Mouse (Mus musculus): ENCODE measurements around the gene Lrrc47. TPM values are rescaled to one million over a fixed set of nuclear protein-coding genes. Genes with fewer than 3 reads are reported as not detected.

Lrrc47 gene
- polyA plus RNA-seq, 1 experiment from 2014 or later: 12.7 TPM

DNA sequence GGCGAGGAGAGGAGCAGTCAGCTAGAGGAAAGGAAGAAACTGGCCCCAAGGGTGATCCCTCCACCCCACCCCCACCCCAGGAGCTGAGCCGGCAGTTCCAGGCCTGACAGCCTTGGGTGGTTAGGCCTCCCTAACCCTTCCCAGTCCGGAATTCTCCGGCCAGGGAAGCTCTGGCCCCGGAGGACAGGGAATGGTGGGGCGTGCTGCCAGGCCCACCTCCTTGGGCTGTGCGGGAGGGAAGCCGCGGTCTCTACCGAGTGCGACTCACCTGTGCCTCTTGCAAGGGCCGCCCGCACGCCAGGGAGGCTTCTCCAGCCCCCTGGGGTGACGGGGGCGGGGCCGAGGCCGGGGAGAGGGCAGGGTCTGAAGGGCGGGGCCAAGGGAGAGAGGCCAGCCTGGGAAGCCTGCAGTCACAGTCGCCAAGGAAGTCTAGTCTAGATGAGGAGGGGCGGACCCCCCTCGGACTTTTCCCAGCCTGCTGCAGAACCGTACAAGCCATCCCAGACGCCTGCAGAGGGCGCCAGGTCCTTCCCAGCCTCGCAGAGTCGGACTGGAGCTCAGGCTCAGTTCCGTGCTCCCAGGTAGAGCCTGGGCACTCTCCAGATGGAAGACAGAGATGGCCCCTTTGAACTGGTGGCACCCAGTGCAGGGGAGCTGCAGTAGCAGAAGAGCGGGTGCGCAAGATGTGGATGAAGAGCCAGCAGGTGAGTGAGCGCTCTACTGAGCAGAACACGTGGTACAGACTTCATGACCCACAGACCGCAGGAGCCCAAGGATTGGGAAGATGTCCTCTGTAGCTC, 14.3 kb downstream of the Lrrc47 start, which contains the start of gene Smim1:
TSS of gene Smim1 (minus strand) at position 590 of the 800 bp plus-strand sequence.
- Histone ChIP-seq H3K27ac (replicated peaks; ENCODE audit: low read depth, low read length) (0 out of 2 replicates have a peak within 1 kb of the TSS, but pooled peaks have one; percentile 26), H3K9ac (replicated peaks; ENCODE audit: low read length) (peak within 1 kb of the TSS; percentile 42; the same call in 1 of the 2 replicates), H3K9me3 (ENCODE audit: control insufficient read depth, low read length) (no peaks in the 10 kb centered on the region), H3K4me3 (replicated peaks; ENCODE audit: low read depth, low read length) (peak within 1 kb of the TSS; percentile 26), H3K4me1 (ENCODE audit: control insufficient read depth, insufficient read depth, low read length) (peaks cover 9% of the 10 kb centered on the region), H3K36me3 (ENCODE audit: control insufficient read depth, insufficient read depth, low read length) (peaks cover 10% of the 10 kb centered on the region), H3K4me2 (ENCODE audit: low read length) (peak within 1 kb of the TSS; percentile 56), H3K27me3 (ENCODE audit: control insufficient read depth, insufficient read depth, low read length) (0 out of 2 replicates have a peak, but pooled peaks cover 7% of the 10 kb centered on the region)
- ATAC-seq (ENCODE audit: low FRiP score, low TSS enrichment): peak; percentile 37; the same call in 1 of the 2 replicates
- peak; percentile 79 for DNase-seq
- WGBS: 1% methylated on average over 32 of the region's 33 CpGs

DNA sequence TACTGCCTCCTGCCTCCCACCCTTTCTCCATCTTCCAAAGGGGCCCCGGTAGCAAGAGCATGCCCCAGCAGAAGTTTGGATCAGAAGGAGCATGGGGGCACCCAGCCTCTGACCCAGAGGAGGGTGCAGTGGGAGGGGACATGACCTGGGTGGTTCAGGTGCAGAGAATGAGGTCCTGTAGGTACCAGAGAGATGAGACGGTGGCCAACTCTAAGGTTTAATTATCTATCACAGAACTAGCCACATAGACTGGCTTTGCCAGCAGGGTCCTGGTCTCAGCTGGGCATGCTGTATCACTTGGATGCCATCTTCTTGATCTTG, 14.9 kb downstream of the Lrrc47 start:
- DNase-seq (no peak), ATAC-seq (ENCODE audit: low FRiP score, low TSS enrichment) (no peak)
- H3K27me3 ChIP-seq (ENCODE audit: control insufficient read depth, insufficient read depth, low read length): 0 out of 2 replicates have a peak, but pooled peaks cover 7% of the 10 kb centered on the region
- peaks cover 5% of the 10 kb centered on the region for H3K36me3 ChIP-seq (ENCODE audit: control insufficient read depth, insufficient read depth, low read length)
- H3K27ac ChIP-seq (replicated peaks; ENCODE audit: low read depth, low read length): no peak overlapping the region
- WGBS: 25% methylated on average over 2 of the region's 2 CpGs
- peak overlapping the region; percentile 56 for H3K4me2 ChIP-seq (ENCODE audit: low read length)
- peaks cover 9% of the 10 kb centered on the region for H3K4me1 ChIP-seq (ENCODE audit: control insufficient read depth, insufficient read depth, low read length)
- H3K9ac ChIP-seq (replicated peaks; ENCODE audit: low read length): no peak overlapping the region; the same call in 1 of the 2 replicates
- H3K9me3 ChIP-seq (ENCODE audit: control insufficient read depth, low read length): no peaks in the 10 kb centered on the region
- H3K4me3 ChIP-seq (replicated peaks; ENCODE audit: low read depth, low read length): no peak overlapping the region

DNA sequence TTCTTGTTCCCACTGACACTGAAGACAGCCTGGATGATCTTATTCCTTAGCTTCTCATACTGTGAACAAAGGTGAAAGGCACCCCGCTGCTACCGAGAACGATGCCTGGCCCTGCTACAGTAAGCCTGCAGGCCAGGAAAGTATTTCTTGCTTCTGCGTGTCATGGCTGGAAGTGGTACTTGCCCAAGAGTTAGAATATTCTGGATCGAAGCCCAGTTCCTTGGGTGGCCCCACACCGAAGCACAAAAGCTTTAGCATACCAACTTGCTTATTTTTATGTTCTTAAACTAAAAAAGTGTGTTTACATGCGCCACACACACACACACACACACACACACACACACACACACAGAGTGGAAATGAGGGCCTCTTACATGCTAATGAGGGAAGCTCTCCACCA, 16.5 kb downstream of the Lrrc47 start:
- ATAC-seq (ENCODE audit: low FRiP score, low TSS enrichment): no peak
- H3K36me3 ChIP-seq (ENCODE audit: control insufficient read depth, insufficient read depth, low read length): no peaks in the 10 kb centered on the region

DNA sequence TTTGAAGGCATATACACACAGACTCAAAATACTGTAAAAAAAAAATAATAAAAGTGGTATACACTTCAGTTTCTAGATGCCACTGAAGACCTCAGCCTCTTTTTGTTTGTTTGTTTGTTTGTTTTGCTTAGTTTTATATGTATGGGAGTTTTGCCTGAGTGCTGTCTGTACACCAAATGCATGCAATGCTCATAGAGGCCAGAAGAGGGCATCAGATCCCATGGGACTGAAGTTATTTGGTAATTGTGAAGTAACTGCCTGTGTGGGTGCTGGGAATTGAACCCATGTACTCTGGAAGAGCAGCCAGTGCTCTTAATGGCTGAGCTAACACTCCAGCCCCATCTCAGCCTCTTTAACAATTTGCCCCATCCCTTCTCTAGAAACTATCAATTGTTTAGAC, 17.1 kb downstream of the Lrrc47 start:
- peaks cover 9% of the 10 kb centered on the region for H3K4me1 ChIP-seq (ENCODE audit: control insufficient read depth, insufficient read depth, low read length)
- peak; percentile 33 for DNase-seq
- no peaks in the 10 kb centered on the region for H3K36me3 ChIP-seq (ENCODE audit: control insufficient read depth, insufficient read depth, low read length)
- no peak for ATAC-seq (ENCODE audit: low FRiP score, low TSS enrichment)
- no peaks in the 10 kb centered on the region for H3K9me3 ChIP-seq (ENCODE audit: control insufficient read depth, low read length)
- H3K9ac ChIP-seq (replicated peaks; ENCODE audit: low read length): no peak overlapping the region
- no peak overlapping the region for H3K27ac ChIP-seq (replicated peaks; ENCODE audit: low read depth, low read length)
- H3K4me2 ChIP-seq (ENCODE audit: low read length): no peak overlapping the region
- H3K27me3 ChIP-seq (ENCODE audit: control insufficient read depth, insufficient read depth, low read length): 0 out of 2 replicates have a peak, but pooled peaks cover 7% of the 10 kb centered on the region
- H3K4me3 ChIP-seq (replicated peaks; ENCODE audit: low read depth, low read length): no peak overlapping the region

More for the DNA sequence above, 16.5 kb downstream of the Lrrc47 start:
- no peak overlapping the region for H3K9ac ChIP-seq (replicated peaks; ENCODE audit: low read length)
- H3K27me3 ChIP-seq (ENCODE audit: control insufficient read depth, insufficient read depth, low read length): 0 out of 2 replicates have a peak, but pooled peaks cover 7% of the 10 kb centered on the region
- 82% methylated on average over 7 of the region's 7 CpGs for WGBS
- H3K9me3 ChIP-seq (ENCODE audit: control insufficient read depth, low read length): no peaks in the 10 kb centered on the region
- no peak for DNase-seq
- H3K4me3 ChIP-seq (replicated peaks; ENCODE audit: low read depth, low read length): no peak overlapping the region
- H3K27ac ChIP-seq (replicated peaks; ENCODE audit: low read depth, low read length): no peak overlapping the region
- peaks cover 9% of the 10 kb centered on the region for H3K4me1 ChIP-seq (ENCODE audit: control insufficient read depth, insufficient read depth, low read length)
- no peak overlapping the region for H3K4me2 ChIP-seq (ENCODE audit: low read length)

DNA sequence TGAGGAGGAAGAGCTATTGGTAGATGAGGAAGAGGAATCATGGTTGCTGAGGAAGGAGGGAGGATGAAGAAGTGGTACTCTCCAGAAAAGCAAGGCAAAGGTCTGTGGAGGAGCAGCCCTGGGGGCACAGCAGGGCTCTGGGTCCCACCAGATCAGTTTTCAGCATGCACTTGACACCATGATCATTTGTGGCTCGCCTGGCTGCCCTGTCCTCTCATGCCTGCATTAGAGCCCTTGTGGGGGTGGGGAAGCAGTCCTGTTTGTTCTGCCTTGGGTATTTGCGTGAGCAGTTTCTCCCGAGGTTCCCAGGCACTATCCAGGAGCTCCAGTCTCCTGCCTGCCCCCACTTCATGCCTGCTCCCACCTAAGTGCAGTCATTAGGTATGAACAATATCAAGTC, 25.6 kb downstream of the Lrrc47 start:
- DNase-seq (no peak), ATAC-seq (ENCODE audit: low FRiP score, low TSS enrichment) (no peak)
- Histone ChIP-seq H3K9ac (replicated peaks; ENCODE audit: low read length) (no peak overlapping the region), H3K27ac (replicated peaks; ENCODE audit: low read depth, low read length) (no peak overlapping the region), H3K27me3 (ENCODE audit: control insufficient read depth, insufficient read depth, low read length) (no peaks in the 10 kb centered on the region), H3K4me3 (replicated peaks; ENCODE audit: low read depth, low read length) (no peak overlapping the region), H3K36me3 (ENCODE audit: control insufficient read depth, insufficient read depth, low read length) (no peaks in the 10 kb centered on the region), H3K4me2 (ENCODE audit: low read length) (no peak overlapping the region), H3K9me3 (ENCODE audit: control insufficient read depth, low read length) (no peaks in the 10 kb centered on the region), H3K4me1 (ENCODE audit: control insufficient read depth, insufficient read depth, low read length) (no peaks in the 10 kb centered on the region)
- WGBS: 48% methylated on average over 3 of the region's 3 CpGs

DNA sequence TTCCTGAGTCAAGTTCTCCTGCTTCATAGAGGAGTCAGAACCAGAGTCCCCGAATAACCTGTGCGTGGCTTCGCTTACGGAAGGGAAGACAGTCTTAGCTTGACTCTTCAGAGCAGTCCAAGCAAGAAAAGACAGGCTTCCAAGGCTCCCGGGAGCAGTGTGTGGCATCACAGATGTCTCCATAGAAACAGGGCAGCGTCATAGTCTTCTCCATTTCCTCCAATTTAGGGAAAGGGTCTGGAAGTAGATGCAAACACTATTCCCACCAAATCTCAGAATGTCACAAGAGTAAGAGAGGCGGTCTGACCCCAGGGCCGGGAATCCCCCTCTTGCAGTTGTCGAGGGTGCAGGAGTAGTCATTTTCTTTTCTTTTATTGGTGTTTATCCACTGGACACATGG, 31.0 kb downstream of the Lrrc47 start, which contains the start of gene Ccdc27:
TSS of gene Ccdc27 (minus strand) at position 101 of the 400 bp plus-strand sequence.
- no peak within 1 kb of the TSS for H3K4me2 ChIP-seq (ENCODE audit: low read length)
- H3K27me3 ChIP-seq (ENCODE audit: control insufficient read depth, insufficient read depth, low read length): no peaks in the 10 kb centered on the region
- WGBS: 85% methylated on average over 9 of the region's 9 CpGs
- no peak for ATAC-seq (ENCODE audit: low FRiP score, low TSS enrichment)
- H3K4me3 ChIP-seq (replicated peaks; ENCODE audit: low read depth, low read length): no peak within 1 kb of the TSS
- no peaks in the 10 kb centered on the region for H3K9me3 ChIP-seq (ENCODE audit: control insufficient read depth, low read length)
- H3K9ac ChIP-seq (replicated peaks; ENCODE audit: low read length): no peak within 1 kb of the TSS
- no peaks in the 10 kb centered on the region for H3K4me1 ChIP-seq (ENCODE audit: control insufficient read depth, insufficient read depth, low read length)
- no peaks in the 10 kb centered on the region for H3K36me3 ChIP-seq (ENCODE audit: control insufficient read depth, insufficient read depth, low read length)
- no peak for DNase-seq
- H3K27ac ChIP-seq (replicated peaks; ENCODE audit: low read depth, low read length): no peak within 1 kb of the TSS

DNA sequence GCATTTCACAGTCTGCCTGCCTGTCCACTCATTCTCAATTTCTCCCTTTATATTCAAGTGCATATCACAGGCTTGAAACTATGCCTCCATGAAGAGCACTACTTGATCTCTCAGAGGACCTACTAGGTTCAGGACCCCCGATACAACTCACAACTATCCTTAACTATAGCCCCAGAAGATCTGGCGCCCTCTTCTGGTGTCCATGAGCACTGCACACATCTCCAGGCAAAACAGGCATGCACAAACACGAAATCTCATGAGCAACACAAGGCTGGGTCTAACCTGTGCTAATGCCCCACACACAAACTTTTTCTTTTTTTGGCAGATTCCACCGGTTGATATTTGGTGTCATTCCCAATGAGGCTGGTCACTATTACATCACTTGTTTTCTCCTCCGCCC, 34.3 kb downstream of the Lrrc47 start:
- no peak overlapping the region for H3K27ac ChIP-seq (replicated peaks; ENCODE audit: low read depth, low read length)
- no peak overlapping the region for H3K9ac ChIP-seq (replicated peaks; ENCODE audit: low read length)
- H3K27me3 ChIP-seq (ENCODE audit: control insufficient read depth, insufficient read depth, low read length): no peaks in the 10 kb centered on the region
- H3K9me3 ChIP-seq (ENCODE audit: control insufficient read depth, low read length): no peaks in the 10 kb centered on the region
- ATAC-seq (ENCODE audit: low FRiP score, low TSS enrichment): no peak
- no peak overlapping the region for H3K4me3 ChIP-seq (replicated peaks; ENCODE audit: low read depth, low read length)
- DNase-seq: no peak
- H3K4me2 ChIP-seq (ENCODE audit: low read length): no peak overlapping the region
- no peaks in the 10 kb centered on the region for H3K36me3 ChIP-seq (ENCODE audit: control insufficient read depth, insufficient read depth, low read length)
- no peaks in the 10 kb centered on the region for H3K4me1 ChIP-seq (ENCODE audit: control insufficient read depth, insufficient read depth, low read length)
- 70% methylated on average over 5 of the region's 5 CpGs for WGBS

DNA sequence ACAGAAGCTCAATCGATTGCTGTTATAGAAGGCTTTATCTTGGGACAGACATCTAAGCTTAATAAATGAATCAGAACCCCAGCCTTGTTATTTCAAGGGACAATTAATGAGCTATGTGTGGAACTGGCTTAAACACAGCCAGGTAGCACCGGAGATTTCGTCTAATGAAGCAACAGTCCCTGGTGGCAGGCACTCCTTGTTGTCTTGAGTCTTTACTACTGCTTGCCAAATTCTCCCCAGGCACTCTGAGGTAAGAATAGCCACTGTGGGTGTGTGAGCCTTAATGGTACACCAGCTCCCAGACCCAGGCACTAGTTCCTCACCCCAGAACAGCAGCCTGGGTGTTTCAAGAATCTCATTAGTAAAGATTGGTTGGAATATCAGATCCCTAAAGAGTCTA, 39.9 kb downstream of the Lrrc47 start:
- H3K27me3 ChIP-seq (ENCODE audit: control insufficient read depth, insufficient read depth, low read length): no peaks in the 10 kb centered on the region
- H3K4me2 ChIP-seq (ENCODE audit: low read length): no peak overlapping the region
- no peaks in the 10 kb centered on the region for H3K4me1 ChIP-seq (ENCODE audit: control insufficient read depth, insufficient read depth, low read length)
- 83% methylated on average over 3 of the region's 3 CpGs for WGBS
- no peaks in the 10 kb centered on the region for H3K9me3 ChIP-seq (ENCODE audit: control insufficient read depth, low read length)
- DNase-seq (no peak), ATAC-seq (ENCODE audit: low FRiP score, low TSS enrichment) (no peak)
- H3K4me3 ChIP-seq (replicated peaks; ENCODE audit: low read depth, low read length): no peak overlapping the region
- no peaks in the 10 kb centered on the region for H3K36me3 ChIP-seq (ENCODE audit: control insufficient read depth, insufficient read depth, low read length)
- H3K9ac ChIP-seq (replicated peaks; ENCODE audit: low read length): no peak overlapping the region
- no peak overlapping the region for H3K27ac ChIP-seq (replicated peaks; ENCODE audit: low read depth, low read length)

DNA sequence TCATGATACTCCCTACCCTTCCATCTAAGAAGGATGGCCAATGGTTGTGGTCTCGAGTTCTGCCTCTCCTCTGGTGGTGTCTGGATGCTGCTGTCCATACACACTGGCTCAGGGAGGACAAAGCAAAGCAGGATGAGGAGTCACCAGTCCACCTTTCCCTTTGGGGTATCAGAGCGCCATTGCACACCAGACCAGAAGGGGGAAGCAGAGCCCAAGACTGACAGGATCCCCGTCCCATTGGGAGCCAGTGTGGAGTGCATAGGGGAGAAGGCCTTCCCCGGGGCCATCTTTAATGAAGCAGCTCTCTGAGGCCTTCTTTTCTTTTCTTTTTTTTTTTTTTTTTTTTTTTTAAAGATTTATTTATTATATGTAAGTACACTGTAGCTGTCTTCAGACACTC, 41.5 kb downstream of the Lrrc47 start:
- ATAC-seq (ENCODE audit: low FRiP score, low TSS enrichment): no peak
- DNase-seq: no peak
- WGBS: 62% methylated on average over 4 of the region's 4 CpGs
- Histone ChIP-seq H3K4me1 (ENCODE audit: control insufficient read depth, insufficient read depth, low read length) (no peaks in the 10 kb centered on the region), H3K4me2 (ENCODE audit: low read length) (no peak overlapping the region), H3K27ac (replicated peaks; ENCODE audit: low read depth, low read length) (no peak overlapping the region), H3K27me3 (ENCODE audit: control insufficient read depth, insufficient read depth, low read length) (no peaks in the 10 kb centered on the region), H3K9me3 (ENCODE audit: control insufficient read depth, low read length) (no peaks in the 10 kb centered on the region), H3K36me3 (ENCODE audit: control insufficient read depth, insufficient read depth, low read length) (no peaks in the 10 kb centered on the region), H3K9ac (replicated peaks; ENCODE audit: low read length) (no peak overlapping the region), H3K4me3 (replicated peaks; ENCODE audit: low read depth, low read length) (no peak overlapping the region)

All from midbrain, embryonic 14.5 days (tissue).